Mouse (Mus musculus) liver, embryonic 11.5 days (tissue): ENCODE measurements at regions not wholly inside any gene's neighbourhood (a gene's known extent, or its start where the extent isn't known, plus 50 kb on each side); places are given as distances from the start of the nearest gene placed in this dataset.

ENCODE experiments used
- ATAC-seq: fragments of 200-750 bp; cut with Nextera tagmentation; replicated peaks from 2 replicates; pipeline ENCODE4 v1.8.0; 2017; ENCODE audit warnings: moderate number of reproducible peaks, mild to moderate bottlenecking, moderate TSS enrichment, moderate library complexity; ENCODE audit not compliant: low FRiP score
- DNase-seq: peaks from one replicate; pipeline ENCODE4 v3.0.0-alpha.2; 2017; ENCODE audit warnings: low spot score
- H3K27ac ChIP-seq: fragments of 300-500 bp; sonication (generic); 2 replicates; pipeline ENCODE4 v1.5.1; 2014; ENCODE audit warnings: mild to moderate bottlenecking, low read depth, low read length, control low read depth
- H3K27me3 ChIP-seq: fragments of 300-500 bp; sonication (generic); replicated peaks from 2 replicates; pipeline ENCODE4 v1.6.1; 2014; ENCODE audit warnings: low read length, mixed read lengths; ENCODE audit not compliant: control insufficient read depth, insufficient read depth
- H3K36me3 ChIP-seq: fragments of 300-500 bp; sonication (generic); 2 replicates; pipeline ENCODE4 v1.6.1; 2014; ENCODE audit warnings: mild to moderate bottlenecking, low read length, moderate library complexity, mixed read lengths; ENCODE audit not compliant: control insufficient read depth, insufficient read depth
- H3K4me1 ChIP-seq: fragments of 300-500 bp; sonication (generic); replicated peaks from 2 replicates; pipeline ENCODE4 v1.6.1; 2014; ENCODE audit warnings: low read length, mixed read lengths; ENCODE audit not compliant: control insufficient read depth, insufficient read depth
- H3K4me2 ChIP-seq: fragments of 300-500 bp; sonication (generic); 2 replicates; pipeline ENCODE4 v1.6.1; 2014; ENCODE audit warnings: mild to moderate bottlenecking, control low read depth, moderate library complexity
- H3K4me3 ChIP-seq: fragments of 300-500 bp; sonication (generic); 2 replicates; pipeline ENCODE4 v1.5.1; 2014; ENCODE audit warnings: low read depth, low read length, control low read depth
- H3K9ac ChIP-seq: fragments of 300-500 bp; sonication (generic); 2 replicates; pipeline ENCODE4 v1.6.1; 2014; ENCODE audit warnings: low read depth, low read length, control low read depth
- H3K9me3 ChIP-seq: fragments of 300-500 bp; sonication (generic); 2 replicates; pipeline ENCODE4 v1.6.1; 2016; ENCODE audit warnings: low read length, inconsistent platforms, mixed read lengths; ENCODE audit not compliant: control insufficient read depth
- WGBS: fragments of 180-500 bp; shearing (Covaris S2); extraction: QIAGEN DNeasy Blood & Tissue Kit; methylation state at CpG from one replicate; pipeline ENCODE4 v1.1.7; 2014; 5-methylcytosine and 5-hydroxymethylcytosine counted together

DNA sequence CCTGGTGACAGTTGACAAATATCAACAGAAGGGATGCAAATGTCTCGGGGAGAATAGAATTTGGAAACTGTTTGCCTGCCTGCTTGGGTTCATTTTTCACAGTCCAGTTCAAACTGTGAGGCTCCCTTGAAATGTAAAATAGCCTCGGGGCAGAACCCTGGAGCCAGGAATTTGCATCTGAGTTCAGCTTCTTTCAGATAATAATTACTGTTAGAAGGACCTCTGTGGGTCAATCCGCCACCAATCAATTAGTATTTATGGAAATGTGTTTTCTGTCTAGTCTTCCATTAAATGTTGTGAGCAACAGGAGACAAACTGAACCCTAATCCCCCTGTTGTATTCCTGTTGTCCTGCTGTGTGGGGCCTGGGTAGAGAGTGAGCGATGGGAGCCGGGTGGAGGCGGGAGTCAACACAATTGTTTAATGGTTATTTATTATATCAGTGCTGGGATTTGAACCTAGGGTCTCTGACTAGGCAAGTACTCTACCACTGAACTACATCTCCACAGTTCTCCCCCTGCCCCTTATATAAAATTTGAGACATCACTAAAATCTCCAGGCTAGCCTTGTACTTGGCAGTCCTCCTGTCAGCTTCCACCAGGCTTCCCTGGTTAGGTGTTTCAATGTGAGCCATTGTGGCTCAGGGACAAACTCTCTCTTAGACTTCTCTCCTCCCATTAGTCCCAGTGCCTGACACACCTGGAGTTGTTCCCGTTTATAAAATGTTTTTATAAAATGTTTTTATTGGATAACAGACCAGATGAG, 103.3 kb downstream of the Zfp281 start:
- WGBS, result 71% methylated on average over 7 of the region's 7 CpGs
- no peak for ATAC-seq
- Histone ChIP-seq H3K36me3 (no peaks in the 10 kb centered on the region), H3K9me3 (no peaks in the 10 kb centered on the region), H3K4me3 (no peak overlapping the region), H3K27ac (no peak overlapping the region), H3K27me3 (no peaks in the 10 kb centered on the region), H3K4me1 (no peaks in the 10 kb centered on the region), H3K9ac (no peak overlapping the region), H3K4me2 (no peak overlapping the region)
- DNase-seq, result no peak

DNA sequence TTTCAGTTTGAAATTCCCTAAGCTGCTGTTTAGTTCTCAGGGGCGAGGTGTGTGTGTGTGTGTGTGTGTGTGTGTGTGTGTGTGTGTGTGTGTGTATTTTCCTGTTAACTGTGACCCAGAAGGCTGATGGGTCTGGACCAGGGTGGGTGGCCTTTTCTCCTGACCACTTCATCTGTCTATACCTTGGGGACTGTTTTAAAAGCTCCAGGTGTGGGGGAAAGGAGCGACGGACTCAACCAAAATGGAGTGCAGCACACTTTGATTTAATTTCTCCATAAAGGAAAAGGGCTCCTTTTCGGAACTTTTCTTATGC, 103.9 kb downstream of the Zfp281 start:
- ATAC-seq (no peak), DNase-seq (no peak)
- Histone ChIP-seq H3K27ac (no peak overlapping the region), H3K9me3 (no peaks in the 10 kb centered on the region), H3K27me3 (no peaks in the 10 kb centered on the region), H3K4me2 (no peak overlapping the region), H3K36me3 (no peaks in the 10 kb centered on the region), H3K4me3 (no peak overlapping the region), H3K9ac (no peak overlapping the region), H3K4me1 (no peaks in the 10 kb centered on the region)
- 88% methylated on average over 4 of the region's 4 CpGs for WGBS

DNA sequence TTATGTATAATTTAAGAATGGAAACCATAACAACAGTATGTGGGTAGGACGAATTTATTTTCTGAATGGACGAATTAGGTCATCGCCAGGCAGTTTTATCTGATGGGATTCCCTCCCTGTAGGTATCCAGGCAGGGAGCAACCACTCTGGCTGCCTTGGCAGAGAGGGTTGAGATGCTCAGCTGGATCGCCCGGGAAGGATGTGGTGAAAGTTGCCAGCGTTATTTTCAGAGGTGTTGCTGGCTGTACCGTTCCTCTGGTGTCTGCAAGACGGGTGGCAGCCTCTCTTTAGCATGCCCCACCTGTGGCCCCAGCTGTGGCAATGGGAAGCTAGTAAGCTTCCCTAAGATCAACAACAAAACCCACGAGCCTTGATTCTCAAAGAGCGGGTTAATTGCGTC, 105.9 kb downstream of the Zfp281 start:
- H3K27ac ChIP-seq, result no peak overlapping the region
- WGBS, result 54% methylated on average over 11 of the region's 11 CpGs
- ATAC-seq, result no peak

DNA sequence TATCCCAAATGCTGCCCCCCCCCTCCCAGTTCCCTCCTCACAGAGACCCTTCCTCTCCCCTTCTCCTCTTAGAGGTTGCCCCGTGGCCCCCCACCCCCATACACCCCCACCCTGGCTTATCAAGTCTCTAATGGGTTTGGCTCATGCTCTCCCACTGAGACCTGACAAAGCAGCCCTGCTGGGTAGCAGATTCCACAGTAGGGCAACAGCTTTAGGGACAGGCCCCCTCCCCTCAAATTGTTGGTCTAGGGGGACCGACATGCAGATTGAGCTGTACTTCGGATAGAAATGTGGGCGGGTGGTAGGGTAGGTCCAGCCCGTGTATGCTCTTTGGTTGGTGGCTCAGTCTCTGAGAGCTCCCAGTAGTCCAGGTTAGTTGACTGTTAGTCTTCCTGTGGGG, 113.3 kb downstream of the Zfp281 start:
- DNase-seq (no peak), ATAC-seq (no peak)
- H3K27ac ChIP-seq, result no peak overlapping the region
- H3K4me2 ChIP-seq, result no peak overlapping the region
- H3K4me1 ChIP-seq, result no peaks in the 10 kb centered on the region
- H3K9me3 ChIP-seq, result no peaks in the 10 kb centered on the region
- no peaks in the 10 kb centered on the region for H3K36me3 ChIP-seq
- no peak overlapping the region for H3K9ac ChIP-seq
- no peak overlapping the region for H3K4me3 ChIP-seq
- 42% methylated on average over 5 of the region's 5 CpGs for WGBS
- H3K27me3 ChIP-seq, result no peaks in the 10 kb centered on the region

More for the DNA sequence above, 105.9 kb downstream of the Zfp281 start:
- H3K36me3 ChIP-seq, result no peaks in the 10 kb centered on the region
- no peaks in the 10 kb centered on the region for H3K4me1 ChIP-seq
- no peak overlapping the region for H3K4me2 ChIP-seq
- no peaks in the 10 kb centered on the region for H3K27me3 ChIP-seq
- H3K9me3 ChIP-seq, result no peaks in the 10 kb centered on the region
- H3K9ac ChIP-seq, result no peak overlapping the region
- no peak overlapping the region for H3K4me3 ChIP-seq
- no peak for DNase-seq

DNA sequence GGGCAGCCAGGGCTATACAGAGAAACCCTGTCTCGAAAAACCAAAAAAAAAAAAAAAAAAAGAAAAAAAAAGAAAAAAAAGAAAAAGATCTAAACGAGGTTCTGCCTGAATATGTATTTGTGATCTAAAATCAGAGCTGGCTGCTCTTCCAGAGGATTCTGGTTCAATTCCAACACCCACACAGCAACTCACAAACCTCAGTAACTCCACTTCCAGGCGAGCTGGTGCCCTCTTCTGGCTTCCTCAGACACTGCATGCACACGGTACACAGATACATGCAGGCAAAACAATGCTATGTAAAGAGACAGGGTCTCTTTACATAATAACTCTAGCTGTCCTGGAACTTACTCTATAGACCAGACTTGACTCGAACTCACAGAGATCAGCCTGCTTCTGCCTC, 114.8 kb downstream of the Zfp281 start:
- no peak overlapping the region for H3K9ac ChIP-seq
- no peak for ATAC-seq
- no peaks in the 10 kb centered on the region for H3K9me3 ChIP-seq
- no peak overlapping the region for H3K4me3 ChIP-seq
- H3K27me3 ChIP-seq, result no peaks in the 10 kb centered on the region
- H3K4me2 ChIP-seq, result no peak overlapping the region
- DNase-seq, result no peak
- no peaks in the 10 kb centered on the region for H3K4me1 ChIP-seq
- no peaks in the 10 kb centered on the region for H3K36me3 ChIP-seq
- 70% methylated on average over 5 of the region's 5 CpGs for WGBS
- H3K27ac ChIP-seq, result no peak overlapping the region

DNA sequence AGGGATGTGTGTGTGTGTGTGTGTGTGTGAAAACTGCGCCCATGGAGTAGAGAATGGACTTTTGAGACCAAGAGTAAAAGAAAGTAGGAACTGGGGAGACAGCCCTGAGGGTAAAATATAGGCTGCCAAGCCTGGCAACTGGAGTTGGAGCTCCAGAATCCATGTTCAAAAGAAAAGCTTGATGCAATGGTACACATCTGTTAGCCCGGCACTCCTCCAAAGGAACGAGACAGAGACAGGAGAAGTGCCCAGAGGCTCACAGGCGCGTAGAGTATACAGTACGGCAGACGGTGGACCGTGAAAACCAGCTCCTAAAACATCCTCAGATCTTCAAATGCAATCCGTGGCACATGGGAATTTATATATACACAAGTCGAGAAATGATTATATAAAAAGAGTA, 116.4 kb downstream of the Zfp281 start:
- H3K27ac ChIP-seq, result no peak overlapping the region
- no peak overlapping the region for H3K9ac ChIP-seq
- no peak overlapping the region for H3K4me2 ChIP-seq
- no peaks in the 10 kb centered on the region for H3K9me3 ChIP-seq
- H3K4me3 ChIP-seq, result no peak overlapping the region
- DNase-seq (no peak), ATAC-seq (no peak)
- H3K4me1 ChIP-seq, result no peaks in the 10 kb centered on the region
- 84% methylated on average over 10 of the region's 10 CpGs for WGBS
- H3K36me3 ChIP-seq, result no peaks in the 10 kb centered on the region
- H3K27me3 ChIP-seq, result no peaks in the 10 kb centered on the region

DNA sequence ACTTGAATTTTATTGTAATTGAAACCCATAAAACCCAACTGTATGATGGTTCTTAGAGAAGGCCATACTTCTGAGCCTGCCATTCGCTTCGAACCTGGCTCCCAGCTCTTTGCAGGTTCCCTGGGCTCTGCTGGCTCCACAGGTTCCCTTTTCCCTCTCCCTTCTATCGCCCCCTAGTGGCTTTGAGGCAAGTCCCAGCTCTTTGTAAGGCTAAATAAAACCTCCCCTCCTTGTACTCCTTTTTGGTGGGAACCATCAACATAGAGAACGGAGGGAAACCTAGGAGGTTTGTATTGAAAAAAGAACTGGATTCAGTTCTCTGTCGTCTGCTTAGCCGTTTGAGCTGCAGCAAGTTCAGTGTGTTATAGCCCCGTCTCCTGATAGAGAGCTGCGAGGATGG, 124.5 kb downstream of the Zfp281 start:
- Histone ChIP-seq H3K9ac (no peak overlapping the region), H3K4me2 (no peak overlapping the region), H3K4me1 (no peaks in the 10 kb centered on the region), H3K36me3 (no peaks in the 10 kb centered on the region), H3K9me3 (no peaks in the 10 kb centered on the region), H3K4me3 (no peak overlapping the region), H3K27me3 (no peaks in the 10 kb centered on the region), H3K27ac (no peak overlapping the region)
- WGBS, result 51% methylated on average over 8 of the region's 8 CpGs
- ATAC-seq (no peak), DNase-seq (no peak)

DNA sequence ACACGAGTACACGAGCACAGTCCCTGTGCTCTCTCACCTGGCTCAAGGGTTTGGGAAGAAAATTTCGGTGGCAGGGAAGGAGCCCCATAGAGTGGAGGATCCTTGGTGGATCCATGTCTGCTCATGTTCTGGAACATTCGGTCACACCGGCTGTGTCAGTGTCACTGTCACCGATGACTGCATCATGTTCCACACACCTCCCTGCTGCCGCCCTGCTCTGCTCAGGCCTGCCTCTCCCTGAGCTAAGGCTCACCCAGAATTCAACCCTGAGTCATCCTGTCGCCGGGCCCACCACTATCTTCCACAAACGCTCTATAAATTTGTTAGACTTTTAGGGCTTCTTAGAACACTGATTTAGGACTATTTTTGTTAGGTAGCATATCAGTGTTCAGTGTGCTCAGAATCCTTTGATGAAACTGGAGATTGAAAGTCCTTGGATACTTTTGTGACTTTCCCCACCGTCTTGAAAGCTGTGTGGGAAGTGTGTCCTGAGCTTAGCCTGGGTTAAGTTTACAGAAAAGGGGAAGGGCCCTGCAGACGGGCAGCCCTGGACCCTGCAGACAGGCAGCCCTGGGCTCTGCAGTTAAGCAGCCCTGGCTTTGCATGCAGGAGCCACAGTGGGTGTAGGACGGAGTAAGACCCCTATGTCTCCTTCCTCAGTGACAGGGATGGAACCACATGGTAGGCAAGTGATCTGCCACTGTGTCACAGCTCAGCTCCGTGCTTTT, 126.9 kb downstream of the Zfp281 start:
- Histone ChIP-seq H3K4me1 (no peaks in the 10 kb centered on the region), H3K27me3 (no peaks in the 10 kb centered on the region), H3K4me2 (no peak overlapping the region), H3K9ac (no peak overlapping the region), H3K4me3 (no peak overlapping the region), H3K9me3 (no peaks in the 10 kb centered on the region), H3K27ac (no peak overlapping the region), H3K36me3 (no peaks in the 10 kb centered on the region)
- ATAC-seq (no peak), DNase-seq (no peak)
- 72% methylated on average over 14 of the region's 14 CpGs for WGBS

DNA sequence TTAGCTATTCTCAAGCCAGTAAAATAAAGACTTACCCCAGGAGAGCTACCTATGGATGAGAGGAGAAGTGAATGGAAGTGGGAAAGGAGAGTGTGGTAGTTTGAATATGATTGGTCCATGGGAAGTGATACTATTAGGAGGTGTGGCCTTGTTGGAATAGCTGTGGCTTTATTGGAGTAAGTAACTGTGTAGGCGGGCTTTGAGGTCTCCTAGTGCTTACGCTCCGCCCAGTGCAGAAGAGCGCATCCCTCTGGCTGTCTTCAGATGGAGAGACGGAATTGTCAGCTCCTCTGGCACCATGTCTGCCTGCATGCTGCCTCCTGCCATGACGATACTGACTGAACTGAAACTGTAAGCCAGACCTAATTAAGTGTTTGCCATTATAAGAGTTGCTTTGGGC, 129.6 kb downstream of the Zfp281 start:
- no peak for DNase-seq
- H3K9ac ChIP-seq, result no peak overlapping the region
- 93% methylated on average over 6 of the region's 6 CpGs for whole genome bisulfite sequencing
- H3K4me3 ChIP-seq, result no peak overlapping the region
- H3K27ac ChIP-seq, result no peak overlapping the region
- no peak overlapping the region for H3K4me2 ChIP-seq
- no peaks in the 10 kb centered on the region for H3K4me1 ChIP-seq
- H3K9me3 ChIP-seq, result no peaks in the 10 kb centered on the region
- ATAC-seq, result no peak
- no peaks in the 10 kb centered on the region for H3K36me3 ChIP-seq
- no peaks in the 10 kb centered on the region for H3K27me3 ChIP-seq
